Mouse (Mus musculus) thymus, adult 2 months (tissue): ENCODE measurements around the gene Klf14. TPM values are rescaled to one million over a fixed set of nuclear protein-coding genes. Genes with fewer than 3 reads are reported as not detected.

Experiments used
- DNase-seq: peaks from one replicate; pipeline ENCODE4 v3.0.0; 2021
- H3K27ac ChIP-seq: fragments of 200-500 bp; 2 replicates; pipeline ENCODE4 v1.5.1; 2012; ENCODE audit warnings: low read length, control low read depth; ENCODE audit not compliant: control insufficient read depth, insufficient read depth
- H3K27me3 ChIP-seq: fragments of 200-500 bp; 2 replicates; pipeline ENCODE4 v1.6.1; 2012; ENCODE audit warnings: mild to moderate bottlenecking, low read length, moderate library complexity, mixed read lengths; ENCODE audit not compliant: control insufficient read depth, insufficient read depth
- H3K36me3 ChIP-seq: fragments of 200-500 bp; 2 replicates; pipeline ENCODE4 v1.6.1; 2012; ENCODE audit warnings: mild to moderate bottlenecking, low read length, moderate library complexity; ENCODE audit not compliant: control insufficient read depth, insufficient read depth
- H3K4me1 ChIP-seq: fragments of 200-500 bp; replicated peaks from 2 replicates; pipeline ENCODE4 v1.6.1; 2012; ENCODE audit warnings: low read length; ENCODE audit not compliant: control insufficient read depth, insufficient read depth
- H3K4me3 ChIP-seq: fragments of 200-500 bp; 2 replicates; pipeline ENCODE4 v1.5.1; 2012; ENCODE audit warnings: mild to moderate bottlenecking, low read length, control low read depth, moderate library complexity; ENCODE audit not compliant: control insufficient read depth, insufficient read depth
- CTCF ChIP-seq: fragments of 200-500 bp; IDR thresholded peaks from 2 replicates; pipeline ENCODE4 v1.5.1; 2012; ENCODE audit warnings: mild to moderate bottlenecking, control low read depth, low read length, moderate library complexity, borderline replicate concordance; ENCODE audit not compliant: control insufficient read depth, poor library complexity, insufficient read depth; ENCODE audit errors: extremely low read depth
- POLR2A ChIP-seq: fragments of 200-500 bp; IDR thresholded peaks from 2 replicates; pipeline ENCODE4 v1.6.1; 2012; ENCODE audit warnings: mild to moderate bottlenecking, low read length, control low read depth, moderate library complexity; ENCODE audit not compliant: control insufficient read depth, poor library complexity, insufficient read depth; ENCODE audit errors: extremely low read depth
- WGBS: fragments of 180-500 bp; shearing (Covaris S2); methylation state at CpG from one replicate; pipeline ENCODE4 v1.1.7; 2018; 5-methylcytosine and 5-hydroxymethylcytosine counted together
- polyA plus RNA-seq: library from polyadenylated mRNA; depleted of rRNA; stranded (reverse); fragments of >200 nt; gene quantifications from 2 replicates; pipeline ENCODE4 v1.2.3, GENCODE M21; 2012

The Klf14 gene
- polyA plus RNA-seq, 1 experiment: 0.15 TPM

GRCm38 (mm10) chr6:30978615-30979014 lies 19.7 kb upstream of the Klf14 start:
- WGBS: 21% methylated on average over 1 of the region's 1 CpGs
- H3K27ac ChIP-seq: no peak overlapping the region
- H3K4me1 ChIP-seq: no peaks in the 10 kb centered on the region
- DNase-seq: no peak
- H3K36me3 ChIP-seq: no peaks in the 10 kb centered on the region
- no peaks in the 10 kb centered on the region for H3K27me3 ChIP-seq
- TF ChIP-seq POLR2A (no peak), CTCF (no peak)
- no peak overlapping the region for H3K4me3 ChIP-seq

- H3K4me3 ChIP-seq: no peak overlapping the region
- no peaks in the 10 kb centered on the region for H3K4me1 ChIP-seq
- WGBS: 85% methylated on average over 1 of the region's 1 CpGs
- no peaks in the 10 kb centered on the region for H3K36me3 ChIP-seq
- no peak overlapping the region for H3K27ac ChIP-seq
- DNase-seq: no peak
- TF ChIP-seq CTCF: no peak
- no peaks in the 10 kb centered on the region for H3K27me3 ChIP-seq
Measured at GRCm38 (mm10) chr6:30972121-30972520, 13.2 kb upstream of the Klf14 start.

- DNase-seq: no peak
- WGBS: 13% methylated on average over 84 of the region's 84 CpGs
Measured at GRCm38 (mm10) chr6:30957784-30958735, 818 bp downstream of the Klf14 start.

GRCm38 (mm10) chr6:30939264-30939663 lies 19.6 kb downstream of the Klf14 start:
- TF ChIP-seq POLR2A (no peak), CTCF (no peak)
- Histone ChIP-seq H3K27me3 (no peaks in the 10 kb centered on the region), H3K27ac (no peak overlapping the region), H3K4me1 (no peaks in the 10 kb centered on the region), H3K4me3 (no peak overlapping the region), H3K36me3 (no peaks in the 10 kb centered on the region)
- 77% methylated on average over 5 of the region's 5 CpGs for WGBS
- no peak for DNase-seq

More at GRCm38 (mm10) chr6:30957784-30958735, 818 bp downstream of the Klf14 start:
- Histone ChIP-seq H3K27me3 (peaks cover 2% of the 10 kb centered on the region), H3K4me1 (no peaks in the 10 kb centered on the region), H3K4me3 (no peak overlapping the region), H3K27ac (no peak overlapping the region), H3K36me3 (no peaks in the 10 kb centered on the region)
- TF ChIP-seq CTCF: no peak
- no peak for TF ChIP-seq POLR2A

- no peak overlapping the region for H3K27ac ChIP-seq
- TF ChIP-seq POLR2A: no peak
- TF ChIP-seq CTCF: no peak
- no peaks in the 10 kb centered on the region for H3K4me1 ChIP-seq
- no peak for DNase-seq
- H3K4me3 ChIP-seq: no peak overlapping the region
- no peaks in the 10 kb centered on the region for H3K27me3 ChIP-seq
- WGBS: 52% methylated on average over 2 of the region's 2 CpGs
- H3K36me3 ChIP-seq: no peaks in the 10 kb centered on the region
Measured at GRCm38 (mm10) chr6:30922821-30923220, 36.1 kb downstream of the Klf14 start.

- H3K4me1 ChIP-seq: no peaks in the 10 kb centered on the region
- no peak for DNase-seq
- WGBS: 58% methylated on average over 10 of the region's 11 CpGs
Measured at GRCm38 (mm10) chr6:30921826-30922225, 37.1 kb downstream of the Klf14 start.

More at GRCm38 (mm10) chr6:30921826-30922225, 37.1 kb downstream of the Klf14 start:
- Histone ChIP-seq H3K27ac (no peak overlapping the region), H3K4me3 (no peak overlapping the region), H3K36me3 (no peaks in the 10 kb centered on the region), H3K27me3 (no peaks in the 10 kb centered on the region)
- TF ChIP-seq CTCF (no peak), POLR2A (no peak)
